Mouse (Mus musculus): ENCODE results near the gene Rsg1. TPM values are rescaled to one million over a fixed set of nuclear protein-coding genes. Genes with fewer than 3 reads are reported as not detected.

Gene Rsg1
- polyA plus RNA-seq, 1 experiment from 2014 or later, result 8.9 TPM

DNA sequence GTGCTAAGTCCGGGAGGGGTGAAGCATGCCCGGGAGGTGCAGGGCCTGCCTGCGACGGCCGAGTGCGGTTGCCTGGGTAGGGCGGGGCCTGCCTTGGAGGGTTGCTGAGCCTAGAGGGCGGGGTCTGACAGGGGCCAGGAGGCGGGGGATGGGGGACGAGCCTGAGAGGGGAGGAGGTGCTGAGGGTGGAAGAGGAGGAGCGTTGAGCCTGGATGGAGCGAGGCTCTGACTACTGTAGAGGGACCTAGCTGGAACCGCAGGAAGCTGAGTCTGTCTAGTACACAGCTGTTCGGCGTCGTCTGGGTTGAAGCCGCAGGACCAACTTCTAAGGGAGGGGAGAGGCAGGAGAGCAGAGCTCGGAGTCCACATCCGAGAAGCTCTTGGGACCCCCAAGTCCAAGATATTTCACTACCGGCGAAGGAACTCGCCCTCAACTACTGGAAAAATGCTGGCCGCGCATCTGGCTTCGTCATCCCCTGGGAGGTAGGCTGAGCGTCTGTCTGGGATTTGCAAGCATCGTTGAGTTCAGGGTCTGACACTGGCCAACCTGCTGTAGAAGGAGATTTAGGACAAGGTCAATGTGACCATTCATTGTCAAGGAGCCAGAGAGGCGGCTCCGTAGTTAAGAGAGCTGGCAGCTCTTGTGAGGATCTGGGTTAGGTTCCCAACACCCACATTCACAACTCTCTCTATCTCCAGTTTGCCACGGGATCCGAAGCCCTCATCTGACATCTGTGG, 25.8 kb downstream of the Rsg1 start, which contains the start of gene Arhgef19:
Gene Arhgef19, plus strand, starts transcription at position 112 of the 738 bp plus-strand sequence.
- Histone ChIP-seq H3K4me1 (peaks cover 43% of the 10 kb centered on the region), H3K36me3 (no peaks in the 10 kb centered on the region), H3K4me3 (replicated peaks) (peak within 1 kb of the TSS; percentile 35), H3K4me2 (peak within 1 kb of the TSS; percentile 67), H3K9ac (replicated peaks) (peak within 1 kb of the TSS; percentile 34), H3K27me3 (replicated peaks) (peaks cover 67% of the 10 kb centered on the region), H3K27ac (replicated peaks) (no peak within 1 kb of the TSS), H3K9me3 (replicated peaks) (no peaks in the 10 kb centered on the region)
- ATAC-seq (ENCODE audit: low FRiP score), result peak; percentile 79
- WGBS, result 2% methylated on average over 30 of the region's 31 CpGs

DNA sequence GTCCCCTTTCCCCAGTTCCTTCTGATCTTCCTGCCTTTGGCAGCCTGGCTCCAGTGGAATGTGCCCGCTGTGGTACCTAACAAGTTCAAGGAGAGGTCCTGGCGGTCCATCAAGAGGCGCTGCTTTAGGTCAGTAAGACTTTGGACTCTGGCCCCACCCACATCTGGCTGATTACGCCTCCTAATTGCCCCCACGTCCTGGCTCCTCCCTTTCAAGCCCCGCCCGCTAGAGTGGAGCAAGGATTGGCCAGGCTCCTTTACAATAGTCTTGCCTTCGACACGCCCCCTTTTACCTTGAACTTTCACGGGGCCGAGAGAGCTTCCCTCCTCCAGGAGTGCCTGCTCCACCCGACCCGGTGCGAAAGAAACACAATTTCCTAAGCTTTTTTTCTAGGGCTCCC, 26.9 kb downstream of the Rsg1 start:
- Histone ChIP-seq H3K4me3 (replicated peaks) (no peak overlapping the region), H3K4me2 (0 out of 2 replicates have a peak overlapping the region, but pooled peaks have one; percentile 17), H3K27ac (replicated peaks) (no peak overlapping the region), H3K36me3 (no peaks in the 10 kb centered on the region), H3K27me3 (replicated peaks) (peaks cover 72% of the 10 kb centered on the region), H3K9me3 (replicated peaks) (no peaks in the 10 kb centered on the region), H3K4me1 (peaks cover 51% of the 10 kb centered on the region), H3K9ac (replicated peaks) (no peak overlapping the region)
- ATAC-seq (ENCODE audit: low FRiP score), result no peak
- 1% methylated on average over 14 of the region's 14 CpGs for WGBS

GRCm38 (mm10) chr4:141241861-141242260, 28.1 kb downstream of the Rsg1 start:
- Histone ChIP-seq H3K4me1 (peaks cover 63% of the 10 kb centered on the region), H3K27ac (replicated peaks) (no peak overlapping the region), H3K9me3 (replicated peaks) (no peaks in the 10 kb centered on the region), H3K9ac (replicated peaks) (no peak overlapping the region), H3K27me3 (replicated peaks) (peaks cover 82% of the 10 kb centered on the region), H3K4me2 (no peak overlapping the region), H3K36me3 (no peaks in the 10 kb centered on the region), H3K4me3 (replicated peaks) (no peak overlapping the region)
- ATAC-seq (ENCODE audit: low FRiP score), result no peak
- whole genome bisulfite sequencing, result 32% methylated on average over 15 of the region's 15 CpGs

- WGBS, result 7% methylated on average over 11 of the region's 11 CpGs
Observed at GRCm38 (mm10) chr4:141242651-141243241, 29.0 kb downstream of the Rsg1 start.

GRCm38 (mm10) chr4:141243636-141244035, 29.9 kb downstream of the Rsg1 start:
- no peaks in the 10 kb centered on the region for H3K9me3 ChIP-seq (replicated peaks)
- no peak overlapping the region for H3K27ac ChIP-seq (replicated peaks)
- WGBS, result 57% methylated on average over 5 of the region's 5 CpGs
- peaks cover 78% of the 10 kb centered on the region for H3K4me1 ChIP-seq
- H3K9ac ChIP-seq (replicated peaks), result no peak overlapping the region
- peaks cover 86% of the 10 kb centered on the region for H3K27me3 ChIP-seq (replicated peaks)
- no peaks in the 10 kb centered on the region for H3K36me3 ChIP-seq
- no peak overlapping the region for H3K4me3 ChIP-seq (replicated peaks)
- no peak for ATAC-seq (ENCODE audit: low FRiP score)
- no peak overlapping the region for H3K4me2 ChIP-seq

More at GRCm38 (mm10) chr4:141242651-141243241, 29.0 kb downstream of the Rsg1 start:
- no peak overlapping the region for H3K9ac ChIP-seq (replicated peaks)
- ATAC-seq (ENCODE audit: low FRiP score), result no peak
- no peak overlapping the region for H3K4me3 ChIP-seq (replicated peaks)
- peaks cover 72% of the 10 kb centered on the region for H3K4me1 ChIP-seq
- H3K36me3 ChIP-seq, result no peaks in the 10 kb centered on the region
- H3K27me3 ChIP-seq (replicated peaks), result peaks cover 85% of the 10 kb centered on the region
- peak overlapping the region; percentile 9; the same call in 1 of the 2 replicates for H3K4me2 ChIP-seq
- no peaks in the 10 kb centered on the region for H3K9me3 ChIP-seq (replicated peaks)
- no peak overlapping the region for H3K27ac ChIP-seq (replicated peaks)

GRCm38 (mm10) chr4:141244401-141244800, 30.6 kb downstream of the Rsg1 start:
- H3K4me2 ChIP-seq, result peak overlapping the region; percentile 15; the same call in 1 of the 2 replicates
- ATAC-seq (ENCODE audit: low FRiP score), result no peak
- H3K36me3 ChIP-seq, result no peaks in the 10 kb centered on the region
- H3K9ac ChIP-seq (replicated peaks), result no peak overlapping the region
- H3K9me3 ChIP-seq (replicated peaks), result no peaks in the 10 kb centered on the region
- H3K27ac ChIP-seq (replicated peaks), result peak overlapping the region; percentile 80
- peaks cover 86% of the 10 kb centered on the region for H3K27me3 ChIP-seq (replicated peaks)
- 49% methylated on average over 5 of the region's 5 CpGs for WGBS
- peaks cover 72% of the 10 kb centered on the region for H3K4me1 ChIP-seq
- H3K4me3 ChIP-seq (replicated peaks), result no peak overlapping the region

- peak overlapping the region; percentile 15 for H3K4me2 ChIP-seq
- H3K4me1 ChIP-seq, result peaks cover 67% of the 10 kb centered on the region
Observed at GRCm38 (mm10) chr4:141244931-141245425, 31.2 kb downstream of the Rsg1 start.

DNA sequence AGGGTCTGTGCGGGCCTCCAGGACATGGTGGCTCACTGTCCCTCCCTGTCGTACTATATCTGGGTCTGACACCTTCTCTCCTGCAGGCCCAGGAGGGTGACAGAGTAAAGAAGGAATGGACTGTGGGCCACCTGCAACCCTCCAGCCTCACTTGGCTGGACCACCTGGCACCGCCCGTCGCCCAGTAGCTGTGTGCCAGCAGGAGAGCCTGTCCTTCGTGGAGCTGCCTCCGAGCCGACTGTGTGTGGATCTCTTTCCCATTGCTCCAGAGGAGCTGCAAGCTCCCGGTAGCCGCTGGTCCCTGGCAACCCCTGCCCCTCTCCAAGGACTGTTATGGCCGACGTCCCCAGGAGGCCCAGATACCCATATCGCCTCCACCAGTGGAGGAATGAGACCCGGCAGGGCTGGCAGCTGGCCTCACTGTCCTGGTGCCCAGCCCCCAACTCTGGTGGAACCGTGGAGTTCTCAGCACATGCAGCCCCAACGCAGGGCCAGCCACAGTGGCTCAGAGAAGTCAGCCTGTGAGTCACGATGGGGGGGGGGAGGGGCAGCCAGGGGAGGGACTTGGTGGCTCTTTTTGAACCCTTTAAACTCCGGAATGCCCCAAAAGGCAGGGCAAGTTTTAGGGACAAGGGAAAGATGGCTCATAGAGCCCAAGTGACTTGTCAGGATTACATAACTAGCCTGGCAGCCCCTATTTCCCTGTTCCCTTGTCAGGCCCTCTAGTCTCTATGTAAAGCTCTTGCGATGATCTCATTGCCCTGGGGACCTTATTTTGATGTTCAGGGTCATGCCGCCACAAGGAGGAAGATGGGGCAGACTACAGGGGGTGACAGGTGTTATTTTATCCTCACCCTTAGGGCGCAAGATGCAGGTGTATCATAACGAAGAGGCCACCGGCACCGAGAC, 32.6 kb downstream of the Rsg1 start:
- H3K27me3 ChIP-seq (replicated peaks), result peaks cover 79% of the 10 kb centered on the region
- H3K9me3 ChIP-seq (replicated peaks), result no peaks in the 10 kb centered on the region
- no peak for ATAC-seq (ENCODE audit: low FRiP score)
- 0 out of 2 replicates have a peak overlapping the region, but pooled peaks have one; percentile 4 for H3K4me3 ChIP-seq (replicated peaks)
- peaks cover 60% of the 10 kb centered on the region for H3K4me1 ChIP-seq
- 0 out of 2 replicates have a peak overlapping the region, but pooled peaks have one; percentile 13 for H3K27ac ChIP-seq (replicated peaks)
- H3K36me3 ChIP-seq, result no peaks in the 10 kb centered on the region
- 22% methylated on average over 24 of the region's 24 CpGs for WGBS
- peak overlapping the region; percentile 62 for H3K4me2 ChIP-seq
- H3K9ac ChIP-seq (replicated peaks), result no peak overlapping the region; the same call in 1 of the 2 replicates

More at GRCm38 (mm10) chr4:141244931-141245425, 31.2 kb downstream of the Rsg1 start:
- Histone ChIP-seq H3K36me3 (no peaks in the 10 kb centered on the region), H3K27me3 (replicated peaks) (peaks cover 85% of the 10 kb centered on the region), H3K4me3 (replicated peaks) (no peak overlapping the region), H3K9ac (replicated peaks) (no peak overlapping the region; the same call in 1 of the 2 replicates), H3K27ac (replicated peaks) (peak overlapping the region; percentile 80), H3K9me3 (replicated peaks) (no peaks in the 10 kb centered on the region)
- peak; percentile 21; the same call in 1 of the 2 replicates for ATAC-seq (ENCODE audit: low FRiP score)
- WGBS, result 11% methylated on average over 9 of the region's 9 CpGs

DNA sequence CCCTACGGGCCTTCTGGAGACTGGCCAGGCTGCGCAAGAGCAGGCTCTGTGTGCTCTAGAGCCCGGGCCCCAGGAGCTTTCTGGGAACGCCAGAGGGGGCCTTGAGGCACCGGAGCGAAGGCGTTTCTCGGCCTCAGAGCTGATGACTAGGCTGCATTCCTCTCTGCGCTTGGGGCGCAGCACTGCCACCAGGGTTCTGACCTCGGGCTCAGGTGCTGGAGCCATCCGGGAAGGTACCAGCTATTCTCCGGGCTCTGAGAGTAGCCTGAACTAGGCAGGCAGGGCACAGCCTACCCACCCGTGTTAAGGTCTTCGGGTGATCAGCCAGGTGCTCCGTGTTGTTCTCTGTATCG, 33.2 kb downstream of the Rsg1 start:
- no peak for ATAC-seq (ENCODE audit: low FRiP score)
- peaks cover 73% of the 10 kb centered on the region for H3K27me3 ChIP-seq (replicated peaks)
- no peak overlapping the region for H3K27ac ChIP-seq (replicated peaks)
- H3K9me3 ChIP-seq (replicated peaks), result no peaks in the 10 kb centered on the region
- peak overlapping the region; percentile 62 for H3K4me2 ChIP-seq
- no peak overlapping the region; the same call in 1 of the 2 replicates for H3K9ac ChIP-seq (replicated peaks)
- peaks cover 60% of the 10 kb centered on the region for H3K4me1 ChIP-seq
- peak overlapping the region; percentile 4; the same call in 1 of the 2 replicates for H3K4me3 ChIP-seq (replicated peaks)
- WGBS, result 3% methylated on average over 17 of the region's 17 CpGs
- no peaks in the 10 kb centered on the region for H3K36me3 ChIP-seq

DNA sequence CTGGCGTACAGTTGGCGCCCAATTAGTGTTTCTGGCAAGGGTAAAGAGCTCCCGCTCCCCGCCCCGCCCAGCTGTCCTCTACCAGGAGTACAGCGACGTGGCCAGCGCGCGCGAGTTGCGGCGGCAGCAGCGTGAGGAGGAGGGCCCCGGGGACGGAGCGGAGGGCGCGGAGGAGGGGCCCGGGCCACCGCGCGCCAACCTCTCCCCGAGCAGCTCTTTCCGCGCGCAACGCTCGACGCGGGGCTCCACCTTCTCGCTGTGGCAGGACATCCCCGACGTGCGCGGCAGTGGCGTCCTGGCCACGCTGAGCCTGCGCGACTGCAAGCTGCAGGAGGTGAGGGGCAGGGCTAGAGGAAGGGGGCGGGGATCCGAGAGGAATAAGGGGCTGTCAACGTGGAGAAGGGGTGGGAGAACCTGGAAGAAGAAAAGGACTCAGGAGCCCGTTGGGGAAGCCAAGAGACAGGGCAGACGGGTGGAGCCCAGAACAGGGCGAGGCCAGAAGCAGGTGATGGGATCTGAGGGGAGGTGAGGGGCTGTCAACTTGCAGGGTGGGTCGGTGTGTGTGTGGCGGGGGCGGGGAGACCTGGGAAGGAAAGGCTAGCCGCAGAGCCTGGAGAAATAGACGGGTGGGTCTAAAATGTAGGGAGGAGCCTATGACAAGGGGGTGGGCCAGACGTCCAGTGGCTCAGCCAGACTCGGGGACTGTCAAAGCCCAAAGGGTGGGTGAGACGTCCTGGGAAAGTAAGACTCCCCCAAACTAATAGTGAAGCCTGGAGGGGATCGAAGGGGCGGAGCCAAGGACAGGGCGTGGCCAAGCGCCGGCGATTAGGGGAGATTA, 34.2 kb downstream of the Rsg1 start:
- Histone ChIP-seq H3K9ac (replicated peaks) (0 out of 2 replicates have a peak overlapping the region, but pooled peaks have one; percentile 7), H3K4me3 (replicated peaks) (peak overlapping the region; percentile 43), H3K27me3 (replicated peaks) (peaks cover 63% of the 10 kb centered on the region), H3K4me2 (peak overlapping the region; percentile 62), H3K27ac (replicated peaks) (no peak overlapping the region), H3K36me3 (no peaks in the 10 kb centered on the region), H3K9me3 (replicated peaks) (no peaks in the 10 kb centered on the region), H3K4me1 (peaks cover 51% of the 10 kb centered on the region)
- under 1% methylated on average over 59 of the region's 60 CpGs for WGBS
- peak; percentile 23; the same call in 1 of the 2 replicates for ATAC-seq (ENCODE audit: low FRiP score)
